Mouse (Mus musculus): Measurements from ENCODE around the gene Btbd2.
"Not testable (repeated sequence)": the region's sequence is repeated elsewhere in the genome, so short reads cannot be mapped to it uniquely, and the experiment has no call there.

Gene Btbd2

GRCm38 (mm10) chr10:80609269-80609924, 47.5 kb downstream of the Btbd2 start:
- no peak for DNase-seq (ENCODE audit: low read depth in 1 of 2, low spot score in 2 of 2)

- DNase-seq (ENCODE audit: low read depth in 1 of 2, low spot score in 2 of 2), result no peak
Measured at GRCm38 (mm10) chr10:80608435-80608834, 48.4 kb downstream of the Btbd2 start.

GRCm38 (mm10) chr10:80606737-80607350, 50.0 kb downstream of the Btbd2 start:
- DNase-seq (ENCODE audit: low read depth in 1 of 2, low spot score in 2 of 2), result no peak

- no peak for DNase-seq (ENCODE audit: low read depth in 1 of 2, low spot score in 2 of 2)
Measured at GRCm38 (mm10) chr10:80606306-80606705, 50.6 kb downstream of the Btbd2 start.

GRCm38 (mm10) chr10:80605721-80606120, 51.1 kb downstream of the Btbd2 start, which contains the start of gene Gm49322:
Gene Gm49322, plus strand, starts transcription at chr10:80606021.
- DNase-seq (ENCODE audit: low read depth in 1 of 2, low spot score in 2 of 2), result not testable (repeated sequence)

- DNase-seq (ENCODE audit: low read depth in 1 of 2, low spot score in 2 of 2), result no peak
Measured at GRCm38 (mm10) chr10:80604988-80605387, 51.9 kb downstream of the Btbd2 start.

- no peak for DNase-seq (ENCODE audit: low read depth in 1 of 2, low spot score in 2 of 2)
Measured at GRCm38 (mm10) chr10:80604001-80604509, 52.8 kb downstream of the Btbd2 start.

- no peak for DNase-seq (ENCODE audit: low read depth in 1 of 2, low spot score in 2 of 2)
Measured at GRCm38 (mm10) chr10:80603364-80603763, 53.5 kb downstream of the Btbd2 start.

GRCm38 (mm10) chr10:80602698-80603325, 54.1 kb downstream of the Btbd2 start, which contains the start of the genes Scamp4 and Adat3:
Gene Scamp4, plus strand, starts transcription at chr10:80602872.
Gene Adat3, plus strand, starts transcription at chr10:80602880.
- DNase-seq (ENCODE audit: low read depth in 1 of 2, low spot score in 2 of 2), result peak; percentile 74 to 93

- DNase-seq (ENCODE audit: low read depth in 1 of 2, low spot score in 2 of 2), result no peak
Measured at GRCm38 (mm10) chr10:80596318-80596717, 60.6 kb downstream of the Btbd2 start.
